Mouse (Mus musculus): ENCODE data around the gene Fam3c.
"Not testable (repeated sequence)": the region's sequence is repeated elsewhere in the genome, so short reads cannot be mapped to it uniquely, and the experiment has no call there.

The Fam3c gene

DNA sequence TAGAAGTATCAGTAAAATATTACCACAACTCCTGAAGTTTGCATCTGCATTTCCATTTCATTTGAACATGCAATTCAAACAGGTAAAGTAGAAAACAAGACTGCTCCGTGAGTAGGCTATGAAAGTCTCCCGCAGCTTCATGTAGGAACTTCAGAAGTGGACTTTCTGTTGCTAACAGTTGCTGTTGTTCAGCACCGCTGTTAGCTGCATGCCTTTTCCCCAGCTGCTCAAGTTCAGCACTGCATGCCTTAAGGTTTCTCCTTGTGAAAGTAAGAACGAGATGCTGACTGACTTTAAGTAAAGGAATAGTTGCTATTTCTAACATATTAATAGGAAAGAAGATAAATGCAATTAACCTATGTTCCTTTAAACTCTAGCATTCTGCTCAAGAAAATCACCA lies 64.0 kb downstream of the Fam3c start:
- DNase-seq (ENCODE audit: extremely low spot score): no peak

DNA sequence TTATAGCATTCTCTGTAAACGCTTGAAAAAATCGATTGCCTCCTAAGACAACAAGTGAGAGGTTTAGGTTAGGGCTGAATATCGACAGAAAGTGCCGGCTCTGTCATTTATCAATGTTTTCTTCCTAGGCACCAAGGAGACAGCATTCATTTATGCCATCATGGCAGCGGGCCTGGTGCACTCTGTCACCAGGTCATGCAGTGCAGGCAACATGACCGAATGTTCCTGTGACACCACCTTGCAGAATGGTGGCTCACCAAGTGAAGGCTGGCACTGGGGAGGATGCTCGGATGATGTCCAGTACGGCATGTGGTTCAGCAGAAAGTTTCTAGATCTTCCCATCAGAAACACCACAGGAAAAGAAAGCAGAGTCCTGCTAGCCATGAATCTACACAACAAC lies 65.3 kb downstream of the Fam3c start:
- DNase-seq (ENCODE audit: extremely low spot score): no peak

- DNase-seq (ENCODE audit: extremely low spot score): peak; percentile 44
Measured at GRCm38 (mm10) chr6:22289461-22290021, 66.5 kb downstream of the Fam3c start.

DNA sequence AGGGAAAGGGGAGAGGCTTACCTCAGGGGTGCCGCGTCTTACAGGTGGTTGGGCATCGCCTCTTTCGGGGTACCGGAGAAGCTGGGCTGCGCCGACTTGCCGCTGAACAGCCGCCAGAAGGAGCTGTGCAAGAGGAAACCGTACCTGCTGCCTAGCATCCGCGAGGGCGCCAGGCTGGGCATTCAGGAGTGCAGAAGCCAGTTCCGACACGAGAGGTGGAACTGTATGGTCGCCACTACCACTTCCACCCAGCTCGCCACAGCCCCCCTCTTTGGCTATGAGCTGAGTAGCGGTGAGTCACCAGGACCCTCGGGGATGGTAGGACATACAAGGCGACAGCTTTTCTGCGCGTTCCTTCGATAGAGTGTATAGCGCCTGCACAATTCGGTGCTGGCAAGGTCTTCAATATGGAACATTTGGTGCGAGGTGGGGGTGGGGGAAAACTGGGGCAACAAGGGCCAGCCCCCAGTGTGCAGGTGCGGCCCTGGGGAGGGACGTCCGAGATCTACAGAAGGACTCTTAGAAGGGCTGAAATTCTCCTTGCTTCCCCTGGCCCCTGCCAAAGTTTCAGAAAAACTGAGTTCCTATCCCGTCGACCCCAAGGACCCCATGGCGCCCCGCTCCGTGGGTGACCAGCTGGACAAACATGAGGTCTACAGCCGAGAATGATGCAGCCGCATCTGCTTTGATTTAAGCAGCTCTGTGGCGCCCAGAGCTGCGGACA lies 67.1 kb downstream of the Fam3c start:
- DNase-seq (ENCODE audit: extremely low spot score): peak; percentile 50

- DNase-seq (ENCODE audit: extremely low spot score): peak; percentile 62
Measured at GRCm38 (mm10) chr6:22288004-22288736, 67.9 kb downstream of the Fam3c start, which contains the start of gene Wnt16. Wnt16 (plus strand) TSS chr6:22288227.

DNA sequence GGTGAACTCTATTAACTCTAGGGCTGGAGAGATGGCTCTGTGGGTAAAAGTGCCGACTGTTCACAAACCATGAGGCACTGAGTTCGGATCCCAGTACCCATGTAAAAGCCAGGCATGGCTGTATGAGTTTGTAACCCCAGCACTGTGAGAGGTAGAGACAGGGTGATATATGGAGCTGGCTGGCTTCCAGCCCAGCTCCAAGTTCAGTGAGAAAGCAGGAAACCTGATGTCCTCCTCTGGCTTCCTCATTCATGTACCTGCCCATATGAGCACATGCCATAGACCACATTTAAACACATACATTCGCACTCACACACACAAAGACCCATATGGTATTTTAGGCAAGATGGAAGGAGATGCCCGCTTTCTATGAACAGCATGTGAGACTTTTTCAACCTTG lies 73.6 kb downstream of the Fam3c start:
- DNase-seq (ENCODE audit: extremely low spot score): no peak

GRCm38 (mm10) chr6:22280217-22280861 lies 75.7 kb downstream of the Fam3c start:
- DNase-seq (ENCODE audit: extremely low spot score): no peak

- no peak for DNase-seq (ENCODE audit: extremely low spot score)
Measured at GRCm38 (mm10) chr6:22277941-22278340, 78.1 kb downstream of the Fam3c start.

GRCm38 (mm10) chr6:22269840-22270521 lies 86.1 kb downstream of the Fam3c start:
- DNase-seq (ENCODE audit: extremely low spot score): no peak

- no peak for DNase-seq (ENCODE audit: extremely low spot score)
Measured at GRCm38 (mm10) chr6:22268677-22269076, 87.4 kb downstream of the Fam3c start.

DNA sequence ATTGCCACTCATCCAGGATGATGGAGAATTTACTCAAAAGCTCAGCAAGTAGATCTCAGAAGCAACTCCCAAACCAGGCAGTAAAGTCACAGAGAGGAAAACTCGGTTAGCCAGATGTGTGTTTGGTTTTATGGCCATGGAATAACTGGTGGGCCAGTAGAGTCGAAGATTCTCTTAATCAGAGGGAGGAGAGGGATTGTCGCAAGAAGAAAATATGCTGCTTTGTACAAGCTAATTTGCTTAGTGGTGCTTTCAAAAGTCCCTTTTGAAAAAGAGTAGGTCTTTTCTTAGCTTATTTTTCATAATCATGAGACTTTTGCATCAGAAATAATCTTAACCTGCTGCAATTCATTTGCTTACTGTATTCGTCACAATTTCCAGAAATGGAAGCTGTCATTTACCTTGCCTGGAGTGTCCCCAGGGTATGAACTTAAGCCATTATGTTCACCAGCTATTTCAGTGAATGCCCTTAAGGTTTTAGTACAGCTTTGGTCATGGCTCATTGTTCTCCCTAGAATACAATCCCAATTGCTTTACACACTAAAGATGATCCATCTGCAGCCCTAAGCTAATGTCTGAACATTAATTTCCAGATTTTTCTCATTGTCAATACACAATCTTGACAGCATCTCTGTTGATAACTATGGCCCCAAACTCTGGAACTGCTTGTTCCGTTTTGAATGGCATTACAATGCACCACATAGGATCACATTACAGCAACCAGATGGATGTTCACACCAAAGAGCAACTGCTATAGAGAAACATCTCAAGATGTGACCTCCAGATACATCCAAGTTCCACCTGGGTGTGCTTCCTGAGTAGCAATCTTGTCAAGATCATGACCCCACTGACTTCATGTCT lies 88.0 kb downstream of the Fam3c start:
- no peak for DNase-seq (ENCODE audit: extremely low spot score)

GRCm38 (mm10) chr6:22266018-22266417 lies 90.0 kb downstream of the Fam3c start:
- no peak for DNase-seq (ENCODE audit: extremely low spot score)

DNA sequence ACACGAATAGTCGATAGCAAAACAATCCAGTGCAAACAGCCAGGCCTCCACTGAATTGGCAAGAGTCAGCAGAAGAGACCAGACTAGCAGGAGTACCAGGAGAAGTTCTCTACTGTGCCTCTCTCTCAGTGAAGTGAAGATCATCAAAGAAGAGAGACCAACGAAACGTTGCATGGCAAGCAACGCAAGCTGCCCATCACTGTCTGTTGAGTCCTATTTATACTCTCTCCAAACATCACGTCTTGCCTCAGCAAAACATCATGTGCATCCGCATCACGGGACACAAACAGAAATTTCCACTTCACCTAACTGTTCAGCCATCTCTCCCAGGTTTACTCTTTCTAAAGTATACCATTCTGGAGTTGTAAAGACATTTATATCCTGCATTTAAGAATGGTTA lies 91.9 kb downstream of the Fam3c start:
- DNase-seq (ENCODE audit: extremely low spot score): not testable (repeated sequence)

DNA sequence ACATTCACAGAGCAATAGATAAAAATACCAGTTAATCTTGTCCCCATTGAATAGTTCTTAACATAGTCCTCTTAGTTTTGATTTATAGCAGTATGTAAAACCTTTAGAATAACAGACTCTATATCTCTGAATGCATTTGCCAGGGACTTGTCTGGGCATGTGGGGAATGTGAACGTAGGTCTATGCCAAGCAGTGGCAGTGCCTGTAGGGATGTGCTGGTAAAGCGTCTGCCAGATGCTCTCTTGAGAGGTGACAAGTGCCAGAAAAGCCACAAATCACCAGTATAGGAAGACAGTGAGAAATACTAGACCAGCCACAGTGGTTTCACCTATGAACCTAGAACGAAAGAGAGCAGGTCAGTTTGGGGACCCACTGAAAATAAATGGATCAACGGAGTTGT lies 93.5 kb downstream of the Fam3c start:
- DNase-seq (ENCODE audit: extremely low spot score): no peak

DNA sequence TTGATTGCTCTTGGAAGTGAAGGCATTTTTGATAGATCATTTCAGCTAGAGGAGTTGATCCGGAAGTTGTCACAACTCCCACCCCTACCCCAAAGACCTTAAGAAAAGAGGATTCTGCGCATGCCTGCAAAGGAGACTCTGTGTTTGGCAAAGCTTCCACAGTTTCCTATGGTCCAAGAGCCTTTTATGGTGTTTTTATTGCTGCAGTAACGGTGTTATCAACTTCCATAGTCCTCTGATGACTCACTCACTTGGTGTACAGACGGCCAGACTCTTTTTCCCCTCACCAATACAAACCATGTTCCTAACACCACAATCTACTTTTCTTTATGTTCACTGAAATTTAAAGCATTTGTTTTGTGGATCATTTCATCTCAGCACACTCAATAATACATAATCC lies 97.3 kb downstream of the Fam3c start:
- no peak for DNase-seq (ENCODE audit: extremely low spot score)
